Mouse (Mus musculus) limb, embryonic 14.5 days (tissue): ENCODE data around the gene Gm10840. TPM values are rescaled to one million over a fixed set of nuclear protein-coding genes. Genes with fewer than 3 reads are reported as not detected.
"Not testable (repeated sequence)": the region's sequence is repeated elsewhere in the genome, so short reads cannot be mapped to it uniquely, and the experiment has no call there.

Experiments used
- ATAC-seq: fragments of 200-750 bp; cut with Nextera tagmentation; 2 replicates; pipeline ENCODE4 v1.8.0; 2017; ENCODE audit warnings: low read depth, moderate number of reproducible peaks, moderate TSS enrichment; ENCODE audit not compliant: low FRiP score
- DNase-seq: peaks from one replicate; pipeline ENCODE4 v3.0.0-alpha.2; 2015; ENCODE audit warnings: low spot score
- H3K27ac ChIP-seq: fragments of 300-500 bp; sonication (generic); replicated peaks from 2 replicates; pipeline ENCODE4 v1.5.1; 2014; ENCODE audit warnings: low read depth, mild to moderate bottlenecking, low read length, moderate library complexity, mixed read lengths
- H3K27me3 ChIP-seq: fragments of 300-500 bp; sonication (generic); 2 replicates; pipeline ENCODE4 v1.6.1; 2014; ENCODE audit warnings: low read length, mixed read lengths; ENCODE audit not compliant: control insufficient read depth, insufficient read depth
- H3K36me3 ChIP-seq: fragments of 300-500 bp; sonication (generic); 2 replicates; pipeline ENCODE4 v1.6.1; 2014; ENCODE audit warnings: mild to moderate bottlenecking, low read length, moderate library complexity, mixed read lengths; ENCODE audit not compliant: control insufficient read depth, insufficient read depth
- H3K4me1 ChIP-seq: fragments of 300-500 bp; sonication (generic); 2 replicates; pipeline ENCODE4 v1.6.1; 2014; ENCODE audit warnings: antibody characterized with exemption, low read length, mixed read lengths; ENCODE audit not compliant: control insufficient read depth, insufficient read depth
- H3K4me2 ChIP-seq: fragments of 300-500 bp; sonication (generic); replicated peaks from 2 replicates; pipeline ENCODE4 v1.6.1; 2014; ENCODE audit warnings: low read depth, mild to moderate bottlenecking, low read length, moderate library complexity; ENCODE audit not compliant: severe bottlenecking
- H3K4me3 ChIP-seq: fragments of 300-500 bp; sonication (generic); replicated peaks from 2 replicates; pipeline ENCODE4 v1.5.1; 2014; ENCODE audit warnings: low read length
- H3K9ac ChIP-seq: fragments of 300-500 bp; sonication (generic); 2 replicates; pipeline ENCODE4 v1.6.1; 2014; ENCODE audit warnings: mild to moderate bottlenecking, low read depth, low read length, moderate library complexity; ENCODE audit not compliant: severe bottlenecking
- H3K9me3 ChIP-seq: fragments of 300-500 bp; sonication (generic); 2 replicates; pipeline ENCODE4 v1.6.1; 2016; ENCODE audit warnings: low read length; ENCODE audit not compliant: control insufficient read depth
- POLR2A ChIP-seq: fragments of 200-500 bp; IDR thresholded peaks from 2 replicates; pipeline ENCODE4 v1.8.0; 2012; ENCODE audit warnings: inconsistent platforms, mild to moderate bottlenecking, moderate library complexity, borderline replicate concordance; ENCODE audit not compliant: insufficient read depth, insufficient read length; ENCODE audit errors: extremely low read depth
- WGBS: fragments of 180-500 bp; shearing (Covaris S2); extraction: QIAGEN DNeasy Blood & Tissue Kit; methylation state at CpG from one replicate; pipeline ENCODE4 v1.1.7; 2014; 5-methylcytosine and 5-hydroxymethylcytosine counted together
- polyA plus RNA-seq, 2 experiments: library from polyadenylated mRNA; depleted of rRNA in 1 of 2; stranded (reverse) in 1 of 2; unstranded in 1 of 2; fragments of >200 nt; fragmentation: Nextera tagmentation in 1 of 2; extraction: Ambion mirVana in 1 of 2; gene quantifications; 2 replicates each; pipeline versions ENCODE4 v1.2.1 to v1.2.3; 2012 to 2014

Gene Gm10840
- polyA plus RNA-seq, 2 experiments, result not detected

- Histone ChIP-seq H3K4me3 (no peak overlapping the region), H3K27me3 (no peaks in the 10 kb centered on the region), H3K9ac (no peak overlapping the region), H3K36me3 (peaks cover 27% of the 10 kb centered on the region), H3K9me3 (no peaks in the 10 kb centered on the region), H3K27ac (no peak overlapping the region), H3K4me2 (no peak overlapping the region), H3K4me1 (no peaks in the 10 kb centered on the region)
- DNase-seq (no peak), ATAC-seq (no peak)
- no peak for TF ChIP-seq POLR2A
Observed at GRCm38 (mm10) chr11:106195341-106195740, 34.7 kb downstream of the Gm10840 start.

- no peak overlapping the region for H3K4me2 ChIP-seq
- no peaks in the 10 kb centered on the region for H3K4me1 ChIP-seq
- no peaks in the 10 kb centered on the region for H3K9me3 ChIP-seq
- 89% methylated on average over 4 of the region's 4 CpGs for WGBS
- DNase-seq (no peak), ATAC-seq (no peak)
- no peaks in the 10 kb centered on the region for H3K27me3 ChIP-seq
- TF ChIP-seq POLR2A, result no peak
- no peak overlapping the region for H3K9ac ChIP-seq
- no peak overlapping the region for H3K4me3 ChIP-seq
- no peak overlapping the region for H3K27ac ChIP-seq
- H3K36me3 ChIP-seq, result peaks cover 55% of the 10 kb centered on the region
Observed at GRCm38 (mm10) chr11:106198277-106198676, 37.6 kb downstream of the Gm10840 start.

- H3K4me2 ChIP-seq, DNase-seq, ATAC-seq: not testable (repeated sequence)
Observed at GRCm38 (mm10) chr11:106199997-106200396, 39.3 kb downstream of the Gm10840 start.

GRCm38 (mm10) chr11:106200756-106201155 lies 40.1 kb downstream of the Gm10840 start:
- no peak overlapping the region for H3K4me3 ChIP-seq
- no peak overlapping the region for H3K9ac ChIP-seq
- DNase-seq (no peak), ATAC-seq (no peak)
- no peaks in the 10 kb centered on the region for H3K27me3 ChIP-seq
- H3K36me3 ChIP-seq, result peaks cover 77% of the 10 kb centered on the region
- no peaks in the 10 kb centered on the region for H3K9me3 ChIP-seq
- no peak for TF ChIP-seq POLR2A
- no peak overlapping the region for H3K27ac ChIP-seq
- no peak overlapping the region for H3K4me2 ChIP-seq
- 84% methylated on average over 6 of the region's 6 CpGs for WGBS
- no peaks in the 10 kb centered on the region for H3K4me1 ChIP-seq

More at GRCm38 (mm10) chr11:106199997-106200396, 39.3 kb downstream of the Gm10840 start:
- not testable (repeated sequence) for H3K4me1 ChIP-seq, H3K27me3 ChIP-seq, H3K9me3 ChIP-seq, H3K4me3 ChIP-seq, H3K27ac ChIP-seq, H3K9ac ChIP-seq
- H3K36me3 ChIP-seq, result peaks cover 70% of the 10 kb centered on the region
- 97% methylated on average over 7 of the region's 7 CpGs for WGBS

GRCm38 (mm10) chr11:106201337-106202122 lies 40.9 kb downstream of the Gm10840 start:
- H3K4me3 ChIP-seq, result no peak overlapping the region
- ATAC-seq, result no peak
- TF ChIP-seq POLR2A, result no peak
- H3K36me3 ChIP-seq, result peaks cover 82% of the 10 kb centered on the region
- no peaks in the 10 kb centered on the region for H3K4me1 ChIP-seq
- no peaks in the 10 kb centered on the region for H3K27me3 ChIP-seq
- WGBS, result 93% methylated on average over 19 of the region's 19 CpGs
- no peak overlapping the region for H3K27ac ChIP-seq
- no peak overlapping the region for H3K4me2 ChIP-seq
- no peak overlapping the region for H3K9ac ChIP-seq
- no peak for DNase-seq
- no peaks in the 10 kb centered on the region for H3K9me3 ChIP-seq
